Mouse (Mus musculus): ENCODE results near the gene Taf11.

- TF ChIP-seq POLR2A (IDR thresholded peaks at IDR 0.05; ENCODE audit: borderline replicate concordance, extremely low read depth, insufficient read depth, insufficient read length, poor library complexity, severe bottlenecking) = no peak
- TF ChIP-seq CTCF (IDR thresholded peaks at IDR 0.05; ENCODE audit: borderline replicate concordance, extremely low read depth, insufficient read depth, insufficient read length) = no peak
Observed at GRCm38 (mm10) chr17:27940352-27940751, 30.7 kb upstream of the Taf11 start.
